Comparison of ENCODE assay signal across 18 mouse cellular contexts in genomic region chr6:124424068-124424498, GRCm38 (mm10). TPM values are rescaled to one million over a fixed set of nuclear protein-coding genes. Genes with fewer than 3 reads are reported as not detected.
DNase-seq lines count a peak whose midpoint lies in the region; ATAC-seq and TF ChIP-seq lines count a peak whose summit lies in the region.
"Had no signal": no experiment of that assay in that cellular context is flagged by ENCODE, and none has a peak within 500 bp of the region (broad histone marks: within the 10 kb centered on the region; RNA-seq: fewer than 3 reads in every experiment).

No protein-coding gene starts in this region.

- peaks cover 18% of the 10 kb centered on the region for H3K4me1 ChIP-seq in heart, embryonic 16.5 days (ENCODE audit: control insufficient read depth, insufficient read depth, low read length)
- peaks cover 32% of the 10 kb centered on the region for H3K4me1 ChIP-seq in heart, embryonic 12.5 days (replicated peaks)
- peaks cover 23% of the 10 kb centered on the region for H3K4me1 ChIP-seq in liver, embryonic 13.5 days (replicated peaks)
- no peaks in the 10 kb centered on the region for H3K4me1 ChIP-seq in stomach, postnatal 0 days (replicated peaks; ENCODE audit: control insufficient read depth, insufficient read depth)
- H3K4me1 ChIP-seq: embryonic facial prominence, embryonic 13.5 days; forebrain, embryonic 12.5 days had no signal

- ATAC-seq in heart, embryonic 16.5 days (replicated peaks; ENCODE audit: extremely low read depth, insufficient read depth, low FRiP score): 0 out of 2 replicates have a peak, but pooled peaks have one; percentile 45
- ATAC-seq in heart, embryonic 12.5 days (ENCODE audit: insufficient number of reproducible peaks, low FRiP score): no peak
- ATAC-seq in common myeloid progenitor, adult 5-6 weeks (replicated peaks; ENCODE audit: low read depth, poor library complexity, severe bottlenecking): peak; percentile 53
- peak; percentile 87 for ATAC-seq in liver, embryonic 13.5 days (ENCODE audit: low read depth)
- ATAC-seq in stomach, postnatal 0 days (ENCODE audit: low FRiP score, low TSS enrichment): peak; percentile 73

- no peak overlapping the region for H3K4me3 ChIP-seq in heart, embryonic 16.5 days (ENCODE audit: low read length)
- H3K4me3 ChIP-seq in heart, embryonic 12.5 days: no peak overlapping the region
- no peak overlapping the region for H3K4me3 ChIP-seq in liver, embryonic 13.5 days (replicated peaks)
- no peak overlapping the region for H3K4me3 ChIP-seq in stomach, postnatal 0 days (ENCODE audit: low read depth, low read length)
- H3K4me3 ChIP-seq: embryonic facial prominence, embryonic 13.5 days; forebrain, embryonic 12.5 days; heart, adult 2 months; myocyte had no signal

- no peak for TF ChIP-seq EP300 in stomach, postnatal 0 days (optimal IDR thresholded peaks at IDR 0.05)

- H3K4me2 ChIP-seq in heart, embryonic 16.5 days (ENCODE audit: low read depth, low read length): no peak overlapping the region
- no peak overlapping the region for H3K4me2 ChIP-seq in heart, embryonic 12.5 days
- H3K4me2 ChIP-seq in liver, embryonic 13.5 days: no peak overlapping the region
- no peak overlapping the region for H3K4me2 ChIP-seq in stomach, postnatal 0 days (replicated peaks; ENCODE audit: low read depth)
- H3K4me2 ChIP-seq: embryonic facial prominence, embryonic 13.5 days; forebrain, embryonic 12.5 days; lung, embryonic 14.5 days; midbrain, embryonic 11.5 days had no signal

- no peaks in the 10 kb centered on the region for H3K36me3 ChIP-seq in heart, embryonic 16.5 days (ENCODE audit: control insufficient read depth, insufficient read depth)
- no peaks in the 10 kb centered on the region for H3K36me3 ChIP-seq in heart, embryonic 12.5 days
- no peaks in the 10 kb centered on the region for H3K36me3 ChIP-seq in liver, embryonic 13.5 days
- no peaks in the 10 kb centered on the region for H3K36me3 ChIP-seq in stomach, postnatal 0 days (ENCODE audit: control insufficient read depth, insufficient read depth, low read length)
- H3K36me3 ChIP-seq: embryonic facial prominence, embryonic 13.5 days; forebrain, embryonic 12.5 days had no signal

- no peak for TF ChIP-seq CTCF in stomach, postnatal 0 days (IDR thresholded peaks at IDR 0.05; ENCODE audit: low read depth)

- H3K27ac ChIP-seq in heart, embryonic 16.5 days (ENCODE audit: low read length): no peak overlapping the region
- H3K27ac ChIP-seq in heart, embryonic 12.5 days (ENCODE audit: poor library complexity, severe bottlenecking): no peak overlapping the region
- peak overlapping the region; percentile 13; the same call in 1 of the 2 replicates for H3K27ac ChIP-seq in liver, embryonic 13.5 days
- no peak overlapping the region for H3K27ac ChIP-seq in stomach, postnatal 0 days (replicated peaks)
- H3K27ac ChIP-seq: embryonic facial prominence, embryonic 13.5 days; forebrain, embryonic 12.5 days; heart, adult 2 months; kidney, postnatal 0 days had no signal

- 17% methylated on average over 1 of the region's 1 CpGs for WGBS in heart, embryonic 16.5 days
- WGBS in heart, embryonic 12.5 days: 3% methylated on average over 1 of the region's 1 CpGs
- 3% methylated on average over 1 of the region's 1 CpGs for WGBS in liver, embryonic 13.5 days (ENCODE audit: insufficient replicate concordance)
- WGBS in stomach, postnatal 0 days: 38% methylated on average over 1 of the region's 1 CpGs

- peaks cover 2% of the 10 kb centered on the region; the same call in 1 of the 2 replicates for H3K27me3 ChIP-seq in heart, embryonic 16.5 days (ENCODE audit: control insufficient read depth, insufficient read depth, low read length)
- H3K27me3 ChIP-seq in heart, embryonic 12.5 days (replicated peaks): peaks cover 29% of the 10 kb centered on the region
- H3K27me3 ChIP-seq in liver, embryonic 13.5 days: no peaks in the 10 kb centered on the region
- H3K27me3 ChIP-seq in stomach, postnatal 0 days (ENCODE audit: control insufficient read depth, insufficient read depth, low read length): no peaks in the 10 kb centered on the region
- H3K27me3 ChIP-seq: embryonic facial prominence, embryonic 13.5 days; forebrain, embryonic 12.5 days had no signal

- H3K9me3 ChIP-seq in heart, embryonic 16.5 days (replicated peaks; ENCODE audit: control insufficient read depth, low read length): no peaks in the 10 kb centered on the region
- H3K9me3 ChIP-seq in heart, embryonic 12.5 days (replicated peaks): 0 out of 2 replicates have a peak, but pooled peaks cover 4% of the 10 kb centered on the region
- no peaks in the 10 kb centered on the region for H3K9me3 ChIP-seq in liver, embryonic 13.5 days (replicated peaks)
- no peaks in the 10 kb centered on the region for H3K9me3 ChIP-seq in stomach, postnatal 0 days (ENCODE audit: control insufficient read depth, low read length)
- H3K9me3 ChIP-seq: embryonic facial prominence, embryonic 13.5 days; forebrain, embryonic 12.5 days had no signal

- no peak overlapping the region for H3K9ac ChIP-seq in heart, embryonic 16.5 days (ENCODE audit: low read length)
- H3K9ac ChIP-seq in heart, embryonic 12.5 days: no peak overlapping the region
- no peak overlapping the region for H3K9ac ChIP-seq in liver, embryonic 13.5 days
- no peak overlapping the region for H3K9ac ChIP-seq in stomach, postnatal 0 days (ENCODE audit: low read length)
- H3K9ac ChIP-seq: embryonic facial prominence, embryonic 13.5 days; forebrain, embryonic 12.5 days; lung, embryonic 14.5 days had no signal

- DNase-seq in liver, embryonic 13.5 days: peak; percentile 33
- DNase-seq in stomach, postnatal 0 days (ENCODE audit: low spot score): no peak
- no peak for DNase-seq in cerebellum, postnatal 36 days
- DNase-seq in ovary, postnatal 36 days (ENCODE audit: low spot score): no peak
- no peak for DNase-seq in heart, adult 8-10 months (ENCODE audit: low spot score)
- DNase-seq: B cell, adult 2 months; heart, adult 2 months; layer of hippocampus, adult 9-11 months; lung, embryonic 14.5 days; right cerebral cortex, postnatal 14 days had no signal

RNA-seq across cellular contexts. Expression of gene Pex5, which starts 9.2 kb away (rescaled TPM):
- 28.8 and 31.6 TPM in 2 replicates for polyA plus RNA-seq in heart, embryonic 16.5 days (2015; fragmentation: Nextera tagmentation; extraction: Ambion mirVana)
- polyA plus RNA-seq in heart, embryonic 12.5 days (2016; fragmentation: Nextera tagmentation; extraction: Ambion mirVana): 23.7 and 25.4 TPM in 2 replicates
- 19.9 and 20.5 TPM in 2 replicates for total RNA-seq in common myeloid progenitor, adult 5-6 weeks (2017)
- 20.6 and 23.0 TPM in 2 replicates for polyA plus RNA-seq in liver, embryonic 13.5 days (2015; fragmentation: Nextera tagmentation; extraction: Ambion mirVana)
- polyA plus RNA-seq in stomach, postnatal 0 days (2015; fragmentation: Nextera tagmentation; extraction: Ambion mirVana): 18.6 and 19.9 TPM in 2 replicates
- 10 to 100 TPM; 21.3 to 25.4 (median 23.6) TPM for total RNA-seq in heart, adult 8-10 months (2022)

RNA-seq across cellular contexts. Expression of gene Clstn3, which starts 40.5 kb away (rescaled TPM):
- polyA plus RNA-seq in heart, embryonic 16.5 days (2015; fragmentation: Nextera tagmentation; extraction: Ambion mirVana): 0.87 TPM in 2 replicates
- polyA plus RNA-seq in heart, embryonic 12.5 days (2016; fragmentation: Nextera tagmentation; extraction: Ambion mirVana): 1.5 and 1.7 TPM in 2 replicates
- 12.5 and 15.8 TPM in 2 replicates for total RNA-seq in common myeloid progenitor, adult 5-6 weeks (2017)
- 2.9 and 3.9 TPM in 2 replicates for polyA plus RNA-seq in liver, embryonic 13.5 days (2015; fragmentation: Nextera tagmentation; extraction: Ambion mirVana)
- 1.2 and 1.5 TPM in 2 replicates for polyA plus RNA-seq in stomach, postnatal 0 days (2015; fragmentation: Nextera tagmentation; extraction: Ambion mirVana)
- total RNA-seq in heart, adult 8-10 months (2022): 1 to 10 TPM in 1 of 4 experiments, under 1 TPM in 3; 0.24 to 1.4 (median 0.56) TPM
